Mouse (Mus musculus): Measurements from ENCODE around the gene Ankrd11.

GRCm38 (mm10) chr8:122912871-122913270 is 129.2 kb downstream of the Ankrd11 start:
- no peak for TF ChIP-seq POLR2A (IDR thresholded peaks at IDR 0.05; ENCODE audit: borderline replicate concordance, extremely low read depth, low read depth, low read length)
- TF ChIP-seq CTCF (IDR thresholded peaks at IDR 0.05; ENCODE audit: insufficient read depth, low read length) = no peak
